ENCODE assay signal across 8 mouse cellular contexts in genomic region chr11:11686569-11687051, GRCm38 (mm10). TPM values are rescaled to one million over a fixed set of nuclear protein-coding genes. Genes with fewer than 3 reads are reported as not detected.
A peak's percentile ranks its signal among the peaks of the same experiment; 100 is the strongest.
DNase-seq lines count a peak whose midpoint lies in the region; ATAC-seq lines count a peak whose summit lies in the region.

No protein-coding gene starts in this region.

- H3K9ac ChIP-seq in heart, embryonic 13.5 days: peak overlapping the region; percentile 78
- no peak overlapping the region for H3K9ac ChIP-seq in hindbrain, embryonic 12.5 days
- H3K9ac ChIP-seq in midbrain, embryonic 12.5 days (replicated peaks): no peak overlapping the region

- peaks cover 79% of the 10 kb centered on the region for H3K27me3 ChIP-seq in heart, embryonic 13.5 days (replicated peaks)
- peaks cover 50% of the 10 kb centered on the region for H3K27me3 ChIP-seq in hindbrain, embryonic 12.5 days
- H3K27me3 ChIP-seq in midbrain, embryonic 12.5 days: peaks cover 57% of the 10 kb centered on the region

- H3K4me3 ChIP-seq in heart, embryonic 13.5 days: peak overlapping the region; percentile 80
- peak overlapping the region; percentile 67 for H3K4me3 ChIP-seq in hindbrain, embryonic 12.5 days
- peak overlapping the region; percentile 68 for H3K4me3 ChIP-seq in midbrain, embryonic 12.5 days

- H3K36me3 ChIP-seq in heart, embryonic 13.5 days: no peaks in the 10 kb centered on the region
- no peaks in the 10 kb centered on the region for H3K36me3 ChIP-seq in hindbrain, embryonic 12.5 days
- no peaks in the 10 kb centered on the region for H3K36me3 ChIP-seq in midbrain, embryonic 12.5 days

- peak overlapping the region; percentile 99 for H3K4me2 ChIP-seq in heart, embryonic 13.5 days
- H3K4me2 ChIP-seq in hindbrain, embryonic 12.5 days (replicated peaks): peak overlapping the region; percentile 100
- peak overlapping the region; percentile 100 for H3K4me2 ChIP-seq in midbrain, embryonic 12.5 days (replicated peaks)

- H3K4me1 ChIP-seq in heart, embryonic 13.5 days: peaks cover 17% of the 10 kb centered on the region
- H3K4me1 ChIP-seq in hindbrain, embryonic 12.5 days: peaks cover 16% of the 10 kb centered on the region
- H3K4me1 ChIP-seq in midbrain, embryonic 12.5 days: peaks cover 14% of the 10 kb centered on the region

- H3K9me3 ChIP-seq in heart, embryonic 13.5 days: no peaks in the 10 kb centered on the region
- no peaks in the 10 kb centered on the region for H3K9me3 ChIP-seq in hindbrain, embryonic 12.5 days (replicated peaks)
- H3K9me3 ChIP-seq in midbrain, embryonic 12.5 days: no peaks in the 10 kb centered on the region

- DNase-seq in heart, adult 18-20 months: no peak
- peak; percentile 44 for DNase-seq in T-cell, adult 2 months (ENCODE audit: low spot score)
- DNase-seq in cerebellum, adult 9-11 months: no peak
- no peak for DNase-seq in yolk sac, embryonic 10.5 days (ENCODE audit: low spot score)

- no peak for ATAC-seq in heart, embryonic 13.5 days (ENCODE audit: extremely low read depth, insufficient number of reproducible peaks, low FRiP score, low TSS enrichment)
- ATAC-seq in hindbrain, embryonic 12.5 days (ENCODE audit: low FRiP score): no peak
- no peak for ATAC-seq in midbrain, embryonic 12.5 days (ENCODE audit: low FRiP score, low read depth)
- ATAC-seq in granulocyte monocyte progenitor cell, adult 5-6 weeks (replicated peaks; ENCODE audit: poor library complexity, severe bottlenecking): no peak

- H3K27ac ChIP-seq in heart, embryonic 13.5 days (replicated peaks): no peak overlapping the region
- H3K27ac ChIP-seq in hindbrain, embryonic 12.5 days: no peak overlapping the region
- no peak overlapping the region for H3K27ac ChIP-seq in midbrain, embryonic 12.5 days (replicated peaks)

- 10% methylated on average over 16 of the region's 16 CpGs for WGBS in heart, embryonic 13.5 days
- WGBS in hindbrain, embryonic 12.5 days: 10% methylated on average over 16 of the region's 16 CpGs
- 13% methylated on average over 16 of the region's 16 CpGs for WGBS in midbrain, embryonic 12.5 days

RNA-seq across cellular contexts. Expression of gene Ikzf1, which starts 1.8 kb away (rescaled TPM):
- polyA plus RNA-seq in heart, embryonic 13.5 days (2015; fragmentation: Nextera tagmentation; extraction: Ambion mirVana): 1.1 and 2.6 TPM in 2 replicates
- total RNA-seq in heart, adult 18-20 months (2021): 1 to 10 TPM in 1 of 2 experiments, under 1 TPM in 1; 0.99 to 6.6 TPM
- 0.94 and 2.0 TPM in 2 replicates for polyA plus RNA-seq in hindbrain, embryonic 12.5 days (2016; fragmentation: Nextera tagmentation; extraction: Ambion mirVana)
- 1.4 and 1.7 TPM in 2 replicates for polyA plus RNA-seq in midbrain, embryonic 12.5 days (2016; fragmentation: Nextera tagmentation; extraction: Ambion mirVana)
- 108 and 128 TPM in 2 replicates for total RNA-seq in granulocyte monocyte progenitor cell, adult 5-6 weeks (2014; fragmentation: Nextera tagmentation)
- total RNA-seq in granulocyte monocyte progenitor cell, adult 5-6 weeks (2017): 51.0 and 56.0 TPM in 2 replicates

RNA-seq across cellular contexts. Expression of gene 4930512M02Rik, which starts 59.0 kb away (rescaled TPM):
- not detected in 2 replicates for polyA plus RNA-seq in heart, embryonic 13.5 days (2015; fragmentation: Nextera tagmentation; extraction: Ambion mirVana)
- not detected for total RNA-seq in heart, adult 18-20 months (2021)
- polyA plus RNA-seq in hindbrain, embryonic 12.5 days (2016; fragmentation: Nextera tagmentation; extraction: Ambion mirVana): not detected in 2 replicates
- polyA plus RNA-seq in midbrain, embryonic 12.5 days (2016; fragmentation: Nextera tagmentation; extraction: Ambion mirVana): not detected in 2 replicates
- total RNA-seq in granulocyte monocyte progenitor cell, adult 5-6 weeks (2014; fragmentation: Nextera tagmentation): not detected in 2 replicates
- total RNA-seq in granulocyte monocyte progenitor cell, adult 5-6 weeks (2017): not detected in 2 replicates
